Mouse (Mus musculus): Measurements from ENCODE around the gene Kif16b.

The Kif16b gene

GRCm38 (mm10) chr2:142874562-142874961 lies 26.8 kb downstream of the Kif16b start:
- DNase-seq (ENCODE audit: low spot score) = no peak

GRCm38 (mm10) chr2:142870055-142870454 lies 31.3 kb downstream of the Kif16b start:
- no peak for DNase-seq (ENCODE audit: low spot score)

- DNase-seq (ENCODE audit: low spot score) = no peak
These were observed 33.9 kb downstream of the Kif16b start for GRCm38 (mm10) chr2:142867481-142867880.

- no peak for DNase-seq (ENCODE audit: low spot score)
These were observed 40.3 kb downstream of the Kif16b start for GRCm38 (mm10) chr2:142860994-142861393.

- DNase-seq (ENCODE audit: low spot score) = no peak
These were observed 41.9 kb downstream of the Kif16b start for GRCm38 (mm10) chr2:142859452-142859851.

- no peak for DNase-seq (ENCODE audit: low spot score)
These were observed 62.6 kb downstream of the Kif16b start for GRCm38 (mm10) chr2:142838775-142839174.

GRCm38 (mm10) chr2:142838118-142838517 lies 63.2 kb downstream of the Kif16b start:
- DNase-seq (ENCODE audit: low spot score) = no peak

- DNase-seq (ENCODE audit: low spot score) = no peak
These were observed 66.6 kb downstream of the Kif16b start for GRCm38 (mm10) chr2:142834751-142835150.

GRCm38 (mm10) chr2:142832617-142833422 lies 68.5 kb downstream of the Kif16b start:
- DNase-seq (ENCODE audit: low spot score) = no peak

- no peak for DNase-seq (ENCODE audit: low spot score)
These were observed 88.3 kb downstream of the Kif16b start for GRCm38 (mm10) chr2:142813033-142813432.

GRCm38 (mm10) chr2:142803760-142804448 lies 97.4 kb downstream of the Kif16b start:
- DNase-seq (ENCODE audit: low spot score) = no peak

- DNase-seq (ENCODE audit: low spot score) = no peak
These were observed 104.0 kb downstream of the Kif16b start for GRCm38 (mm10) chr2:142797310-142797709.

- no peak for DNase-seq (ENCODE audit: low spot score)
These were observed 126.0 kb downstream of the Kif16b start for GRCm38 (mm10) chr2:142775358-142775757.

- DNase-seq (ENCODE audit: low spot score) = no peak
These were observed 126.6 kb downstream of the Kif16b start for GRCm38 (mm10) chr2:142774752-142775151.

GRCm38 (mm10) chr2:142769647-142770121 lies 131.6 kb downstream of the Kif16b start:
- DNase-seq (ENCODE audit: low spot score) = no peak

GRCm38 (mm10) chr2:142764276-142764675 lies 137.1 kb downstream of the Kif16b start:
- no peak for DNase-seq (ENCODE audit: low spot score)

- DNase-seq (ENCODE audit: low spot score) = no peak
These were observed 140.5 kb downstream of the Kif16b start for GRCm38 (mm10) chr2:142760843-142761242.

- DNase-seq (ENCODE audit: low spot score) = no peak
These were observed 142.1 kb downstream of the Kif16b start for GRCm38 (mm10) chr2:142759192-142759591.

GRCm38 (mm10) chr2:142758091-142758765 lies 143.1 kb downstream of the Kif16b start:
- DNase-seq (ENCODE audit: low spot score) = no peak

- DNase-seq (ENCODE audit: low spot score) = no peak
These were observed 162.0 kb downstream of the Kif16b start for GRCm38 (mm10) chr2:142739338-142739737.

GRCm38 (mm10) chr2:142738488-142738887 lies 162.8 kb downstream of the Kif16b start:
- no peak for DNase-seq (ENCODE audit: low spot score)

- no peak for DNase-seq (ENCODE audit: low spot score)
These were observed 165.6 kb downstream of the Kif16b start for GRCm38 (mm10) chr2:142735691-142736090.

- no peak for DNase-seq (ENCODE audit: low spot score)
These were observed 167.3 kb downstream of the Kif16b start for GRCm38 (mm10) chr2:142734046-142734445.
